Comparison of ENCODE assay signal across 9 mouse cellular contexts in genomic region chr11:100387589-100388375, GRCm38 (mm10). TPM values are rescaled to one million over a fixed set of nuclear protein-coding genes. Genes with fewer than 3 reads are reported as not detected.
DNase-seq lines count a peak whose midpoint lies in the region; ATAC-seq lines count a peak whose summit lies in the region.
"Had no signal": no experiment of that assay in that cellular context is flagged by ENCODE, and none has a peak within 500 bp of the region (broad histone marks: within the 10 kb centered on the region; RNA-seq: fewer than 3 reads in every experiment).

No protein-coding gene starts in this region.

- H3K27me3 ChIP-seq in intestine, embryonic 16.5 days (replicated peaks; ENCODE audit: control insufficient read depth, insufficient read depth, low read length): no peaks in the 10 kb centered on the region
- no peaks in the 10 kb centered on the region for H3K27me3 ChIP-seq in lung, embryonic 16.5 days (ENCODE audit: control insufficient read depth, insufficient read depth, low read depth, low read length)
- H3K27me3 ChIP-seq in midbrain, embryonic 10.5 days (ENCODE audit: low read depth, poor library complexity, severe bottlenecking): no peaks in the 10 kb centered on the region

- peak overlapping the region; percentile 31 for H3K9ac ChIP-seq in intestine, embryonic 16.5 days (ENCODE audit: low read depth, low read length)
- peak overlapping the region; percentile 48 for H3K9ac ChIP-seq in lung, embryonic 16.5 days (ENCODE audit: low read length)

- H3K27ac ChIP-seq in intestine, embryonic 16.5 days (ENCODE audit: low read length): peak overlapping the region; percentile 78
- H3K27ac ChIP-seq in lung, embryonic 16.5 days (ENCODE audit: low read length): peak overlapping the region; percentile 92
- H3K27ac ChIP-seq in midbrain, embryonic 10.5 days (replicated peaks): no peak overlapping the region; the same call in 1 of the 2 replicates

- no peaks in the 10 kb centered on the region for H3K9me3 ChIP-seq in intestine, embryonic 16.5 days (ENCODE audit: control insufficient read depth, low read length)
- no peaks in the 10 kb centered on the region for H3K9me3 ChIP-seq in lung, embryonic 16.5 days (ENCODE audit: control insufficient read depth, low read length)
- no peaks in the 10 kb centered on the region for H3K9me3 ChIP-seq in midbrain, embryonic 10.5 days (replicated peaks)

- no peak overlapping the region; the same call in 1 of the 2 replicates for H3K4me3 ChIP-seq in intestine, embryonic 16.5 days (ENCODE audit: low read length)
- peak overlapping the region; percentile 5; the same call in 1 of the 2 replicates for H3K4me3 ChIP-seq in lung, embryonic 16.5 days (ENCODE audit: low read length)
- no peak overlapping the region for H3K4me3 ChIP-seq in midbrain, embryonic 10.5 days

- peak; percentile 44 for ATAC-seq in intestine, embryonic 16.5 days
- peak; percentile 62 for ATAC-seq in lung, embryonic 16.5 days (ENCODE audit: low read depth)

- DNase-seq in right cerebral cortex, adult 18-20 months: peak; percentile 57
- DNase-seq in right cerebral cortex, postnatal 4 days: no peak
- DNase-seq in forelimb bud, embryonic 11.5 days (ENCODE audit: low read depth, low spot score): peak; percentile 53
- DNase-seq in midbrain, embryonic 10.5 days (ENCODE audit: low spot score): no peak
- DNase-seq in frontal cortex, postnatal 25 days (ENCODE audit: low spot score in 2 of 2): no peak
- DNase-seq in T-cell, adult 2 months (ENCODE audit: low spot score): no peak

- peak overlapping the region; percentile 15 for H3K4me2 ChIP-seq in intestine, embryonic 16.5 days (ENCODE audit: low read depth, low read length)
- H3K4me2 ChIP-seq in lung, embryonic 16.5 days (ENCODE audit: low read depth, low read length): peak overlapping the region; percentile 40

- H3K36me3 ChIP-seq in intestine, embryonic 16.5 days (ENCODE audit: control insufficient read depth, insufficient read depth, low read length): peaks cover 18% of the 10 kb centered on the region
- H3K36me3 ChIP-seq in lung, embryonic 16.5 days (ENCODE audit: control insufficient read depth, insufficient read depth, low read length): peaks cover 26% of the 10 kb centered on the region
- peaks cover 7% of the 10 kb centered on the region for H3K36me3 ChIP-seq in midbrain, embryonic 10.5 days

- peaks cover 62% of the 10 kb centered on the region for H3K4me1 ChIP-seq in intestine, embryonic 16.5 days (ENCODE audit: control insufficient read depth, insufficient read depth, low read length)
- peaks cover 67% of the 10 kb centered on the region for H3K4me1 ChIP-seq in lung, embryonic 16.5 days (replicated peaks; ENCODE audit: control insufficient read depth, insufficient read depth, low read length)
- peaks cover 46% of the 10 kb centered on the region for H3K4me1 ChIP-seq in midbrain, embryonic 10.5 days

- WGBS in intestine, embryonic 16.5 days: 16% methylated on average over 14 of the region's 14 CpGs
- 18% methylated on average over 14 of the region's 14 CpGs for WGBS in lung, embryonic 16.5 days
- WGBS in midbrain, embryonic 10.5 days: 69% methylated on average over 14 of the region's 14 CpGs

RNA-seq across cellular contexts. Expression of gene Jup, which starts 9.8 kb away (rescaled TPM):
- 165 and 179 TPM in 2 replicates for polyA plus RNA-seq in intestine, embryonic 16.5 days (2015; fragmentation: Nextera tagmentation; extraction: Ambion mirVana)
- 165 and 167 TPM in 2 replicates for polyA plus RNA-seq in lung, embryonic 16.5 days (2015; fragmentation: Nextera tagmentation; extraction: Ambion mirVana)
- 32.4 and 41.8 TPM in 2 replicates for polyA plus RNA-seq in midbrain, embryonic 10.5 days (2016; fragmentation: Nextera tagmentation; extraction: Ambion mirVana)

RNA-seq across cellular contexts. Expression of gene P3h4, which starts 26.9 kb away (rescaled TPM):
- 36.9 and 38.5 TPM in 2 replicates for polyA plus RNA-seq in intestine, embryonic 16.5 days (2015; fragmentation: Nextera tagmentation; extraction: Ambion mirVana)
- polyA plus RNA-seq in lung, embryonic 16.5 days (2015; fragmentation: Nextera tagmentation; extraction: Ambion mirVana): 68.3 and 68.8 TPM in 2 replicates
- polyA plus RNA-seq in midbrain, embryonic 10.5 days (2016; fragmentation: Nextera tagmentation; extraction: Ambion mirVana): 23.4 and 26.8 TPM in 2 replicates

RNA-seq across cellular contexts. Expression of gene Fkbp10, which starts 27.7 kb away (rescaled TPM):
- polyA plus RNA-seq in intestine, embryonic 16.5 days (2015; fragmentation: Nextera tagmentation; extraction: Ambion mirVana): 72.7 and 78.1 TPM in 2 replicates
- polyA plus RNA-seq in lung, embryonic 16.5 days (2015; fragmentation: Nextera tagmentation; extraction: Ambion mirVana): 148 and 152 TPM in 2 replicates
- 44.6 and 49.7 TPM in 2 replicates for polyA plus RNA-seq in midbrain, embryonic 10.5 days (2016; fragmentation: Nextera tagmentation; extraction: Ambion mirVana)

RNA-seq across cellular contexts. Expression of gene Hap1, which starts 31.9 kb away (rescaled TPM):
- polyA plus RNA-seq in intestine, embryonic 16.5 days (2015; fragmentation: Nextera tagmentation; extraction: Ambion mirVana): 12.6 and 13.5 TPM in 2 replicates
- 19.2 and 19.7 TPM in 2 replicates for polyA plus RNA-seq in lung, embryonic 16.5 days (2015; fragmentation: Nextera tagmentation; extraction: Ambion mirVana)
- polyA plus RNA-seq in midbrain, embryonic 10.5 days (2016; fragmentation: Nextera tagmentation; extraction: Ambion mirVana): 36.6 and 40.2 TPM in 2 replicates

RNA-seq across cellular contexts. Expression of gene Gast, which starts 53.6 kb away (rescaled TPM):
- polyA plus RNA-seq in intestine, embryonic 16.5 days (2015; fragmentation: Nextera tagmentation; extraction: Ambion mirVana): 0.77 and 0.80 TPM in 2 replicates
- polyA plus RNA-seq in lung, embryonic 16.5 days (2015; fragmentation: Nextera tagmentation; extraction: Ambion mirVana): not detected in 2 replicates
- polyA plus RNA-seq in midbrain, embryonic 10.5 days (2016; fragmentation: Nextera tagmentation; extraction: Ambion mirVana): 0.56 TPM in 1 of 2 replicates, not detected in the other
- polyA plus RNA-seq: liver, embryonic 16.5 days had no signal

Comparison
In these comparisons a context has a peak if more than half of its experiments do, and no peak if none do; other contexts are left out.
1. DNase-seq: peak in right cerebral cortex, adult 18-20 months (single experiment) and forelimb bud, embryonic 11.5 days (single experiment); none in right cerebral cortex, postnatal 4 days (single experiment), midbrain, embryonic 10.5 days (single experiment), frontal cortex, postnatal 25 days (0 of 2) and T-cell, adult 2 months (single experiment).